Mouse (Mus musculus) frontal cortex, postnatal 14 days (tissue): ENCODE results near the gene Dst.

Experiments used
- DNase-seq, 2 experiments: peaks; one replicate each; pipeline ENCODE4 v3.0.0; 2022; ENCODE audit warnings: low spot score in 2 of 2

Gene Dst

GRCm38 (mm10) chr1:34130804-34131203 is 222.8 kb downstream of the Dst start:
- no peak for DNase-seq

GRCm38 (mm10) chr1:34132875-34133274 is 224.8 kb downstream of the Dst start:
- no peak for DNase-seq

- DNase-seq: no peak
Measured at GRCm38 (mm10) chr1:34135535-34135934, 227.5 kb downstream of the Dst start.

DNA sequence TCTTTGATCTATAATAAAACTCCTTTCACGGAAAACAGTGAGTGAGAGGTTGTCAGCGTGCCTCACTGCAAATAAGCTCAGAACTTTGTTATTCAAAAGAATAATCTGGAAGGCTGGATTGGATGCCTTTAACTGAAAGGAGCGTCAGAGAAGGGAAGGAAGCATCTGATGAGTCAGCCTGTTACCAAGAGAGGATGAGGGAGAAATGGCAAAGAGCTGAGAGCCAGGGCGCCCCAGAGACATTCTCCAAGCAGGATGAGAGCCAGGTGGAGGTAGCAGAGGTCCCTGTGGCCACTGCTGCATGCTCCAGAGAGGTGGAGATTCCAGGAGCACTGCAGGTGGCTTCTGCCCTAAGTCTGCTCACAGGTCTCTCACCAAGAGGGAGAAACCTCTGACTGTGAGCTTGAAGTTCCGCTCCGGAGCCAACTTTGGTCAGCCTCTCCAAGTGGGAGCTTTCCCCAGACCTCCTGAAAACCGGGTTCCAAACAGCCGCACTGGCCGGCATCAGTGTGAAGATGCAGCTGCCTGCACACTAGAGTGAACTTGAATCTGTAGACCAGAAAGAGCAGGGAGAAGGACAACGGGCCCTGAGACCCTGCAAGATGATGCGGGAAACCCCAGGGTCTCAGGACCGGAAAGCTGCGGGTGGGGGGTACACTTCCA is 231.3 kb downstream of the Dst start:
- no peak for DNase-seq

DNA sequence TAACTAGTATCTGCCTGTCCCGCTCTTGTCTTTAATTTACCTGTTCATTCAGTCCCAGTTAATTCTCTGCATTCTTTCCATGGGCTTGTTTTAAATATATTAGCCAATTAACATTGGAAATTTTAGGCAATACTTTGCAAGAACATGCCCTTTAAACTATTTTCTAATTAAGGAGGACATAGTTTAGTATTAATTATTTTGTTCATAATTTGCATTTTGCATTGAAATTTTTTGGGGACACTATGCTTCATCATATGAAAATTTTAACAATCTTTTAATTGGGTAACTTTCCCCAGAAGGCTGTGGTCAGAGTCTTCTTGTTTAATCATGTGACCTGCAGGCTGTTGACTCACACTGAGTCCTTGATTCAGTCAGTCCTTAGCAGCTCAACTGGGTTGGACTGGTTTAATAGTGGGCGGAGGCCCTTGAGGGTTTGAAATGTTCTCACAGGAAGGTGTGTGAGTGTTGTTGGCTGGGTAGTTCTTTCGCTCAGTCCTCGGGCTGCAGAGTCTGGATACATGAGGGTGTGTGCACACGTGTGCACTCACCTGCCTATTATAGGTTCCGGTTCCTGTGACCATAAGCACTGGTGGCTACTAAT is 231.9 kb downstream of the Dst start:
- no peak for DNase-seq

DNA sequence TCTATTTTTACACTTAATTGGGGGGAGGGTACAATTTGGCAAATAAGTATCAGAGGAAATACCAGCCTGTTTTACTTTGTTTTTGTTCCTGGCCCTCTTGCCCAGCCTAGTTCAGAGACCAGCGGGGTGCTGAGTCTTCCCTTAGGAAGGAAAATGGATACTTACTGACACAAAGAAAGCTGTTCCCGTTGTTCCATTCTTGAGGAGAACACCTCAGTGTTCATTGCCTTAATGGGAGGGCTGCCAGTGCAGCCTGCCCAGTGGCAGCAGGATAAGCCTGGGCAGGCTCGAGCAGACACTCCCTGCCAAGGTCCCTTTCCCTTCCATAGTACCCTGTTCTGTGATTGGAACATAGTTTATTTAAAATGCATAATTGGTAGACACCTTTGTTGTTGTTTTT is 232.7 kb downstream of the Dst start:
- no peak for DNase-seq

GRCm38 (mm10) chr1:34142951-34143580 is 235.0 kb downstream of the Dst start:
- no peak for DNase-seq

GRCm38 (mm10) chr1:34144826-34145225 is 236.8 kb downstream of the Dst start:
- DNase-seq: no peak

- no peak for DNase-seq
Measured at GRCm38 (mm10) chr1:34148039-34148438, 240.0 kb downstream of the Dst start.

GRCm38 (mm10) chr1:34150416-34151093 is 242.5 kb downstream of the Dst start:
- no peak for DNase-seq

DNA sequence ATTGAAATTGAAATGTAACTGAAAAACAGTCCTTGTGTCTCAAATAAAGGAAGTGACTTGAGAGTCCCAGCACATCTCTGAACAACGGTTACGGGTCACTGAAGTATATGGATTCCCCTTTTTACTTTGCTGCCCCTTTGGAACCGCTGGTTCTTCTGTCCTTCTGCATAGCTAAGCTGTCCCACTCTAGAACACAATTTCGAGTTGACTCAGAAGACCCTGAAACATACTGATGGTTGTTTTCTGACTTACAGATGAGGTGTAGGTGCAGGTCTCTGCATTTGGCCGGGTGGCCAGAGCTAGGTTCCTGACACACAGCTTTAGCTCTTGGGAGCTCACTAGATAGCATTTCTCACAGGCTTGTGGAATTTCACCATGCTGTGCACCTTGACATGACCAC is 244.7 kb downstream of the Dst start:
- DNase-seq: no peak

DNA sequence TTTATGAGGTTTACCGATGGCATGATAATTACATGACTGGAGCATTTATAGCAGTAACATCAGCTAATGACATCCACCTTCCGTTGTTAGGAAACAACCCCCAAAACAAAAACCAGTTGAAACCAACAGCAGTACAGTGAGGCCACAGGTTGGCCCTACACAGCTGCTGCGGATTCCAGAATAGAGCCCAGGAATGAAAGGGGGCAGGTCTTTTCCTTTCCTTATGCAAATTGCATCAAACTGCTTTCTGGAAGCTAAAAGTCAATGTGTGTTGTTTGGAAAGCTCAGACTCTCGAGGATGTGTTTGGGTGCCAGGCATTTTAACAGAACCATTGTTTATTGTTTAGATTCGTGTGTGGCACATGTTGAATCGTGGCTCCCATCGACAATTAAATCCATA is 248.0 kb downstream of the Dst start:
- no peak for DNase-seq

GRCm38 (mm10) chr1:34157702-34158101 is 249.7 kb downstream of the Dst start:
- DNase-seq: no peak

- DNase-seq: no peak
Measured at GRCm38 (mm10) chr1:34158822-34159221, 250.8 kb downstream of the Dst start.

DNA sequence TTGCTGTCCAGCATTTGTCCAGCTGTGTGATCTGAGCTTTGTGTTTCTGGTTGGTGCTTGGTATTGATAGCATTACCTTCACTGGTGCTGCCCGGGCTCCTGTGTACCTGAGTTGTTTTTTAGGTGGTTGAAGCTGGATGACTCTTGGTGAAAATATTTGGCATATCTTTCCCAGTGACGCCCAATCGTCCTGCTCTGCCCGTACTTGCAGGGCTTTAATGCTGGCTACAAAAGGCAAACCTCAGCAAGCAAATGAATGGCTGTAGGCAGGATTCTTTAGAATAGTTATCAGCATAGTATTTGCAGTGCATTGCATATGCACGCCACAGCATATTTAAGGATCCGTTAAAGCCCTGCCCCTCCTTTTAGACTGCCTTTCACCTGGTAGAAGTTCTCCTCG is 251.9 kb downstream of the Dst start:
- no peak for DNase-seq

DNA sequence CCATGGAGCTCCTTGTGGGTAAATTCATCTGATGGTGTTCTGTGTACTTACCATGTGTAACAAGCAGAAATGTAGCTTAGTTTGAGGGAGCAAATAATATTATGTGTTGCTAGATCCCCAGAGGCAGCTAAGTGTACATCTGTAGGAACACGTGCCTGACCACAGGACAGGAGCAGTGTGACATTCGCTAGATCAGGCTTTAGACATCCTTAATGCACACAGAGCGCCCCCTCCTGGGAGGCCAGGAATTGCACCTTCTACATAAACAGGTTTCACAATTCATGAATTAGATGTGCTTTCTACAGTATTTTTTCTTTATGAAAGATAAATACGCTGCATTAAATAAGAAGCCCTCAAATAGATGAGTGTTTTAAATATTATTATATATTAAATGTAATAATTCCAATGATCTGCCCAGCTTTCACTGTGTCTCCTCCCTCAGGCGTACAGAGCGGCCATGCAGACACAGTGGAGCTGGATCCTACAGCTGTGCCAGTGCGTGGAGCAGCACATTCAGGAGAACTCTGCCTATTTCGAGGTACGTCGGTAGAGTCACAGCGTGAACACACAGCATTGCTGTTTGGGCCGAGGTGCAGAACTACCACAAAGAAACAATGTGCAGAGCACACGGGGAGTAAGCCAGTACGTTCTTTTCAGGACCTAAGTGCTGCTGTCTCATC is 256.7 kb downstream of the Dst start:
- peak; percentile 66 to 77 for DNase-seq

DNA sequence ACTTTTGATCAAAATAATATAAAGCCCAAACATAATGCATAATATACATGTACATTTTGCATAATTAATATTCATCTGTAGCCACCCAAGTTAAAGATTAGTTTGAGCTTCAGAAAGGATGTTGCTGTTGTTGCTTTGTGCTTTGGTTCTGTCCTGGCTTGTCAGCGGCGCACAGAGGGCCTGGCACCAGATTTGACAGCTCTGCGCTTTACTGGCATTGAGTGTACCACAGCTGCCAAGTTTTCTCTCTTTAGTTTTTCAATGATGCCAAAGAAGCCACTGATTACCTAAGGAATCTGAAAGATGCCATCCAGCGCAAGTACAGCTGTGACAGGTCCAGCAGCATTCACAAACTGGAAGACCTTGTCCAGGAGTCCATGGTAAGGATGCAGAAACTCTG is 257.9 kb downstream of the Dst start:
- DNase-seq: no peak

DNA sequence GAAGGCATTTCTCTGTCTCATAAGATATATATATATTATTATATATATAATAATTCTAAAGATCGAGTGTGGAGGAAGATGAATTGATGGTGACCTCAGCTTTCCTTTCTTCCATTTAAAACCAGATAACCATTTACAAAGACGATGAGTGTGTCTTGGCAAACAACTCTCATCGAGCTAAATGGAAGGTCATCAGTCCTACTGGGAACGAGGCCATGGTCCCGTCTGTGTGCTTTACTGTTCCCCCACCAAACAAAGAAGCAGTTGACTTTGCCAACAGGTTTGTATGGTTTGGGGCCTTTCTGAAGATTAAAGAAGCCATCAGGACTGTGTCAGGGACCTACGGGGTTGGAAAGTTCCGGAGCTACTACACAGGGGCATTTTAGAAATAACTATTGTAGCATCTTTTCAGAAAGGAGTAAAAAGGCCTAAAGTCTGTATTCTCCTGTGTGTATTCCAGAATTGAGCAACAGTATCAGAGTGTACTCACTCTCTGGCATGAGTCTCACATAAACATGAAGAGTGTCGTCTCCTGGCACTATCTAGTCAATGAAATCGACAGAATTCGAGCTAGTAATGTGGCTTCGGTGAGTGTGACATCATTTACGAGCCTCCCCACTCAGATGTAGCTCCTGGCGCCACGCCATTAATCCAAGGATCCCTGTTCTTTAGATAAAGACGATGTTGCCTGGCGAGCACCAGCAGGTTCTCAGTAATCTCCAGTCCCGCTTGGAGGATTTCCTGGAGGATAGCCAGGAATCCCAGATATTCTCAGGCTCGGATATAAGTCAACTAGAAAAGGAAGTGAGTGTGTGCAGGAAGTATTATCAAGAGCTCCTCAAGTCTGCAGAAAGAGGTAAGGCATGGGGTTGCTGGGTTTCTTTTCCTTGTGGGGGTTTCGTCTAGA is 259.4 kb downstream of the Dst start:
- no peak for DNase-seq

DNA sequence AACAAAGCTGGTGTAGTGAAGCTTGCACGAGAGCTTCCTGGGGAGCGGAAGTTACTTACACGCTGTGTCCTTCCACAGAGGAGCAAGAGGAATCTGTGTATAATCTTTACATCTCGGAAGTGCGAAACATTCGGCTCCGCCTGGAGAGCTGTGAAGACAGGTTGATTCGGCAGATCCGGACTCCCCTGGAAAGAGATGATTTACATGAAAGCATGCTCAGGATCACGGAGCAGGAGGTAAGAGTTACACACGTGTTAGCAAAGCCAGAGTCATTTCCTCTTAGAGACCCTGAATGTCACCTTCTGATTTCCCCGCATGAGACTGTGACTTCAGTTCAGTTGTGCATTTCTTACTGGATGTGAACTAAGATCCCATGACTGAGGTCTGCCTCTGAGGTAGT is 261.1 kb downstream of the Dst start:
- DNase-seq: no peak

- DNase-seq: no peak
Measured at GRCm38 (mm10) chr1:34174517-34174916, 266.5 kb downstream of the Dst start.

DNA sequence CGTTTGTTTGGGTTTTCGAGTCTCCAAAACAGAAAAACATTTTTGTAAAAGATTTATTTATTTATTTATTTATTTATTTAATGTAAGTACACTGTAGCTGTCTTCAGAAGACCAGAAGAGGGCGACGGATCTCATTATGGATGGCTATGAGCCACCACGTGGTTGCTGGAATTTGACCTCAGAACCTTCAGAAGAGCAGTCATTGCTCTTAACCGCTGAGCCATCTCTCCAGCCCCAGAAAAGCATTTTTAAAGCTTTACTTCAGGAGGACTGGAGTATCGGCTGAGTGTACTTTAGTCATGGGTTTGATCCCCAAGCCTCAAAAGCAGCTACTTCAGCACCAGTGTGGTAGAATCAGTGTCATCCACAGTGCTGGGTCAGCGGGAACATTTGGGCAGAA is 266.9 kb downstream of the Dst start:
- DNase-seq: no peak
